Mouse (Mus musculus): ENCODE data around the gene Oas1a. TPM values are rescaled to one million over a fixed set of nuclear protein-coding genes. Genes with fewer than 3 reads are reported as not detected.
A peak's percentile ranks its signal among the peaks of the same experiment; 100 is the strongest.
"Not testable (repeated sequence)": the region's sequence is repeated elsewhere in the genome, so short reads cannot be mapped to it uniquely, and the experiment has no call there.

The Oas1a gene
- total RNA-seq, 1 experiment = 10.7 TPM

- Histone ChIP-seq H3K4me3 (ENCODE audit: insufficient read depth in 1 of 2, low read depth in 1 of 2, low read length in 2 of 2, poor library complexity in 1 of 2, severe bottlenecking in 1 of 2) (peak overlapping the region; percentile 3 to 64; a peak in 2 of 4 replicates), H3K27ac (ENCODE audit: insufficient read depth, low read depth, low read length, poor library complexity, severe bottlenecking) (no peak overlapping the region), H3K36me3 (ENCODE audit: control insufficient read depth, insufficient read depth, low read length, poor library complexity, severe bottlenecking) (no peaks in the 10 kb centered on the region), H3K9ac (ENCODE audit: insufficient read depth, low read depth, low read length, poor library complexity, severe bottlenecking) (no peak overlapping the region), H3K9me3 (ENCODE audit: control insufficient read depth, insufficient read depth, low read depth, low read length) (no peaks in the 10 kb centered on the region), H3K4me1 (ENCODE audit: control insufficient read depth in 2 of 2, insufficient read depth in 2 of 2, low read length in 2 of 2, poor library complexity in 1 of 2) (peaks cover 0 to 7% of the 10 kb centered on the region in 2 experiments; a peak in 2 of 4 replicates)
- no peak for TF ChIP-seq CHD2 (IDR thresholded peaks at IDR 0.05; ENCODE audit: low read depth, low read length)
- TF ChIP-seq HCFC1 (IDR thresholded peaks at IDR 0.05; ENCODE audit: borderline replicate concordance, insufficient read depth, low read length) = peak; percentile 41; the same call in 1 of the 2 replicates
- peak; percentile 23; the same call in 1 of the 2 replicates for TF ChIP-seq ZC3H11A (IDR thresholded peaks at IDR 0.05; ENCODE audit: borderline replicate concordance, low read depth, low read length)
- TF ChIP-seq MAFK (IDR thresholded peaks at IDR 0.05; ENCODE audit: insufficient read depth, low read depth, low read length) = no peak
- no peak for TF ChIP-seq ZNF384 (IDR thresholded peaks at IDR 0.05; ENCODE audit: low read depth, low read length)
- DNase-seq (ENCODE audit: low read depth, low spot score) = peak; percentile 73
- in situ Hi-C loops (cut with MboI; ENCODE audit: low sequenced_read_pairs in 2 of 2, unreplicated experiment in 2 of 2) = no loop called here
These were observed 31.3 kb upstream of the Oas1a start for GRCm38 (mm10) chr5:120938586-120938985.

DNA sequence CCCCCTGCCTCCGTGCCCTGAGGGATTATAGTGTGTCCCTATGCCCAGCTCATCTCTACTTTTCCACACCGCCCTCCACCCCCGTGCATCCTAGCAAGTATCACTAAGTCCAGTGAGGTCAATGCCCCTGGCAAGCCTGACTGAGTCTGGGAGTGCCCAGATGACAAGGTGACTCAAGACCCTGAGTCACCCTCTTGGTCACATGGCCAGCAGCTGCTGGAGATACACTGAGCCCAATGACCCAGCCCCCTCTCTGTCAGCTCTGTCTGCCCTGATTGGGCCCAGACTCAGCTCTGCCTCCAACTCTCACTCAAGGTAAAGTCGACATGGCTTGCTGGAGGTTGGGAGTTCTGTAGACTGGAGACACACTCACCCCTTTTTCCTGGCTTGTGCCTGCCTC lies 30.5 kb upstream of the Oas1a start:
- DNase-seq (ENCODE audit: low read depth, low spot score) = no peak
- Histone ChIP-seq H3K9ac (ENCODE audit: insufficient read depth, low read depth, low read length, poor library complexity, severe bottlenecking) (no peak overlapping the region; the same call in 1 of the 2 replicates), H3K4me1 (ENCODE audit: control insufficient read depth in 2 of 2, insufficient read depth in 2 of 2, low read length in 2 of 2, poor library complexity in 1 of 2) (peaks cover 0 to 7% of the 10 kb centered on the region in 2 experiments; a peak in 2 of 4 replicates), H3K36me3 (ENCODE audit: control insufficient read depth, insufficient read depth, low read length, poor library complexity, severe bottlenecking) (no peaks in the 10 kb centered on the region), H3K27ac (ENCODE audit: insufficient read depth, low read depth, low read length, poor library complexity, severe bottlenecking) (no peak overlapping the region), H3K9me3 (ENCODE audit: control insufficient read depth, insufficient read depth, low read depth, low read length) (no peaks in the 10 kb centered on the region), H3K4me3 (ENCODE audit: insufficient read depth in 1 of 2, low read depth in 1 of 2, low read length in 2 of 2, poor library complexity in 1 of 2, severe bottlenecking in 1 of 2) (no peak overlapping the region)
- TF ChIP-seq HCFC1 (IDR thresholded peaks at IDR 0.05; ENCODE audit: borderline replicate concordance, insufficient read depth, low read length) (no peak), ZNF384 (IDR thresholded peaks at IDR 0.05; ENCODE audit: low read depth, low read length) (no peak), ZC3H11A (IDR thresholded peaks at IDR 0.05; ENCODE audit: borderline replicate concordance, low read depth, low read length) (no peak), CHD2 (IDR thresholded peaks at IDR 0.05; ENCODE audit: low read depth, low read length) (no peak), MAFK (IDR thresholded peaks at IDR 0.05; ENCODE audit: insufficient read depth, low read depth, low read length) (no peak)
- in situ Hi-C loops (cut with MboI; ENCODE audit: low sequenced_read_pairs in 2 of 2, unreplicated experiment in 2 of 2) = no loop called here

DNA sequence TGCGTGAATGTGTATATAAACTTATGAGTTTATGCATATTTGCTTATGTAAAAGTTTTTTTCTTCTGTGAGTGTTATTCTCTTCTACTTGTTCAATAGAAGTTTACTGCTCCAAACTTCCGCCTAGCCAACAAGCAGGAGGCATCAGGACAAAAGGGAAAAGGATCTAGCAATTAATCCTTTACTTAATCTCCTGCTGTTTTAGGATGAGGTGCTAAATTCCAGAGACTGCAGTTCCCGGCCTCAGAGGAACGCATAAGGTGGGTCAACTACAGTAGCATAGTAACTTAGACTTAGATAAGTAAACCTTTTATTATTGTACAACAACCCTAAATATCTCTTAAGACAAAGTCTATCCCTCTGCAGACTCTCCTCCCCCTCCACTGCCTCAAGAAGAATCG lies 26.6 kb upstream of the Oas1a start:
- Histone ChIP-seq H3K9ac (ENCODE audit: insufficient read depth, low read depth, low read length, poor library complexity, severe bottlenecking) (no peak overlapping the region), H3K4me1 (ENCODE audit: control insufficient read depth in 2 of 2, insufficient read depth in 2 of 2, low read length in 2 of 2, poor library complexity in 1 of 2) (peaks cover 0 to 7% of the 10 kb centered on the region in 2 experiments; a peak in 2 of 4 replicates), H3K4me3 (ENCODE audit: insufficient read depth in 1 of 2, low read depth in 1 of 2, low read length in 2 of 2, poor library complexity in 1 of 2, severe bottlenecking in 1 of 2) (no peak overlapping the region), H3K27ac (ENCODE audit: insufficient read depth, low read depth, low read length, poor library complexity, severe bottlenecking) (no peak overlapping the region), H3K9me3 (ENCODE audit: control insufficient read depth, insufficient read depth, low read depth, low read length) (no peaks in the 10 kb centered on the region), H3K36me3 (ENCODE audit: control insufficient read depth, insufficient read depth, low read length, poor library complexity, severe bottlenecking) (no peaks in the 10 kb centered on the region)
- TF ChIP-seq CHD2 (IDR thresholded peaks at IDR 0.05; ENCODE audit: low read depth, low read length) = no peak
- TF ChIP-seq ZNF384 (IDR thresholded peaks at IDR 0.05; ENCODE audit: low read depth, low read length) = no peak
- no peak for TF ChIP-seq MAFK (IDR thresholded peaks at IDR 0.05; ENCODE audit: insufficient read depth, low read depth, low read length)
- no peak for TF ChIP-seq ZC3H11A (IDR thresholded peaks at IDR 0.05; ENCODE audit: borderline replicate concordance, low read depth, low read length)
- no peak for TF ChIP-seq HCFC1 (IDR thresholded peaks at IDR 0.05; ENCODE audit: borderline replicate concordance, insufficient read depth, low read length)
- DNase-seq (ENCODE audit: low read depth, low spot score) = no peak
- in situ Hi-C loops (cut with MboI; ENCODE audit: low sequenced_read_pairs in 2 of 2, unreplicated experiment in 2 of 2) = no loop called here

DNA sequence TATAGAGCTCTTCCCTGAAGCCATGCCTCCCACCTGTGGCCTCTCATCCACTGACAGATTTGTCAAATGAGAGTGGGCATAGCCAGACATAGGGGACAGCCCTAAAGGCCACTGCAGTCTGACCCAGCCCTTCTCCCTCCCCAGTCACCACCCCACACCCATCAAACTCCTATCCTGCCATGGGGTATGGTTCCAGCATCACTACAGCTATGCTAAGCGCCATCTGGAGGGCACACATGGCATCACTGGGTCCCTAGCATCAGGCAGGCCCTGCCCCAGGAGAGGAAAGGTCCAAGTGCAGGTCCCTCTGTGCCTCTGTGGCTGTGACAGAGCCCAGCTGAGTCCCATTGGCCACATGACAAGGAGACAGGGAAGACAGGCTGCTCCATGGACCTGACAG lies 19.7 kb upstream of the Oas1a start:
- in situ Hi-C loops (cut with MboI; ENCODE audit: low sequenced_read_pairs in 2 of 2, unreplicated experiment in 2 of 2) = no loop called here
- H3K4me1 ChIP-seq (ENCODE audit: control insufficient read depth in 2 of 2, insufficient read depth in 2 of 2, low read length in 2 of 2, poor library complexity in 1 of 2) = no peaks in the 10 kb centered on the region
- TF ChIP-seq ZNF384 (IDR thresholded peaks at IDR 0.05; ENCODE audit: low read depth, low read length) = no peak
- TF ChIP-seq ZC3H11A (IDR thresholded peaks at IDR 0.05; ENCODE audit: borderline replicate concordance, low read depth, low read length) = no peak
- no peak for TF ChIP-seq HCFC1 (IDR thresholded peaks at IDR 0.05; ENCODE audit: borderline replicate concordance, insufficient read depth, low read length)
- TF ChIP-seq CHD2 (IDR thresholded peaks at IDR 0.05; ENCODE audit: low read depth, low read length) = no peak
- no peak for TF ChIP-seq MAFK (IDR thresholded peaks at IDR 0.05; ENCODE audit: insufficient read depth, low read depth, low read length)
- DNase-seq (ENCODE audit: low read depth, low spot score) = no peak
- no peak overlapping the region for H3K4me3 ChIP-seq (ENCODE audit: insufficient read depth in 1 of 2, low read depth in 1 of 2, low read length in 2 of 2, poor library complexity in 1 of 2, severe bottlenecking in 1 of 2)
- H3K9me3 ChIP-seq (ENCODE audit: control insufficient read depth, insufficient read depth, low read depth, low read length) = no peaks in the 10 kb centered on the region
- no peaks in the 10 kb centered on the region for H3K36me3 ChIP-seq (ENCODE audit: control insufficient read depth, insufficient read depth, low read length, poor library complexity, severe bottlenecking)
- no peak overlapping the region for H3K9ac ChIP-seq (ENCODE audit: insufficient read depth, low read depth, low read length, poor library complexity, severe bottlenecking)
- H3K27ac ChIP-seq (ENCODE audit: insufficient read depth, low read depth, low read length, poor library complexity, severe bottlenecking) = no peak overlapping the region

- H3K4me1 ChIP-seq (ENCODE audit: control insufficient read depth in 2 of 2, insufficient read depth in 2 of 2, low read length in 2 of 2, poor library complexity in 1 of 2); in situ Hi-C loops (cut with MboI; ENCODE audit: low sequenced_read_pairs in 2 of 2, unreplicated experiment in 2 of 2); H3K27ac ChIP-seq (ENCODE audit: insufficient read depth, low read depth, low read length, poor library complexity, severe bottlenecking); H3K9ac ChIP-seq (ENCODE audit: insufficient read depth, low read depth, low read length, poor library complexity, severe bottlenecking); DNase-seq (ENCODE audit: low read depth, low spot score); H3K9me3 ChIP-seq (ENCODE audit: control insufficient read depth, insufficient read depth, low read depth, low read length); H3K4me3 ChIP-seq (ENCODE audit: insufficient read depth in 1 of 2, low read depth in 1 of 2, low read length in 2 of 2, poor library complexity in 1 of 2, severe bottlenecking in 1 of 2); H3K36me3 ChIP-seq (ENCODE audit: control insufficient read depth, insufficient read depth, low read length, poor library complexity, severe bottlenecking): not testable (repeated sequence)
These were observed 19.0 kb upstream of the Oas1a start for GRCm38 (mm10) chr5:120926311-120926710.

DNA sequence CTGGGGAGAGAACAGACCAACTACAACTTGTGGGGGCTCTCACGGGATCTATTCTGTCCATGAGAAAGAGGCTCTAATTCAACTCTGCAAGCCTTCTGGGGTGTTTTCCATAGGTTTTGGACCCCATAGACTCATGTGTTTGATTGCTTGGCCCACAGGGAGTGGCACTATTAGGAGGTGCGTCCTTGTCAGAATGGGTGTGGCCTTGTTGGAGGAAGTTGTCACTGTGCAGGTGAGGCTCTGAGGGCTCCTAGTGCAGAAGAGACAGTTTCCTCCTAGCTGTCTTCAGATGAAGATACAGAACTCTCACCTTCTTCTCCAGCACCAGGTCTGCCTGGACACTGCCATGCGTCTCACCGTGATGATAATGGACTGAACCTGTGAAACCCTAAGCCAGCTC lies 17.2 kb upstream of the Oas1a start:
- H3K4me1 ChIP-seq (ENCODE audit: control insufficient read depth in 2 of 2, insufficient read depth in 2 of 2, low read length in 2 of 2, poor library complexity in 1 of 2); DNase-seq (ENCODE audit: low read depth, low spot score); in situ Hi-C loops (cut with MboI; ENCODE audit: low sequenced_read_pairs in 2 of 2, unreplicated experiment in 2 of 2); H3K27ac ChIP-seq (ENCODE audit: insufficient read depth, low read depth, low read length, poor library complexity, severe bottlenecking); H3K9me3 ChIP-seq (ENCODE audit: control insufficient read depth, insufficient read depth, low read depth, low read length); H3K9ac ChIP-seq (ENCODE audit: insufficient read depth, low read depth, low read length, poor library complexity, severe bottlenecking); H3K36me3 ChIP-seq (ENCODE audit: control insufficient read depth, insufficient read depth, low read length, poor library complexity, severe bottlenecking); H3K4me3 ChIP-seq (ENCODE audit: insufficient read depth in 1 of 2, low read depth in 1 of 2, low read length in 2 of 2, poor library complexity in 1 of 2, severe bottlenecking in 1 of 2): not testable (repeated sequence)
